Mouse (Mus musculus) CH12.LX (cell line): ENCODE results near the gene Chd9. TPM values are rescaled to one million over a fixed set of nuclear protein-coding genes. Genes with fewer than 3 reads are reported as not detected.

Source experiments
- DNase-seq: peaks from one replicate; pipeline ENCODE4 v3.0.0-alpha.2; 2013; ENCODE audit errors: extremely low read depth
- H3K27ac ChIP-seq: 2 replicates; pipeline ENCODE4 v1.5.1; 2012; ENCODE audit warnings: low read depth, mild to moderate bottlenecking, control low read depth, moderate library complexity; ENCODE audit not compliant: insufficient read depth
- H3K27me3 ChIP-seq: replicated peaks from 2 replicates; pipeline ENCODE3; 2012; ENCODE audit warnings: inconsistent platforms
- H3K36me3 ChIP-seq, 2 experiments: replicated peaks in 1 of 2; 2 replicates each; pipeline versions ENCODE3 to v1.6.1; 2012; ENCODE audit warnings: inconsistent platforms in 1 of 2, low read length in 1 of 2, mild to moderate bottlenecking in 1 of 2, mixed read lengths in 1 of 2, moderate library complexity in 1 of 2; ENCODE audit not compliant: control insufficient read depth in 1 of 2, insufficient read depth in 1 of 2
- H3K4me1 ChIP-seq, 2 experiments: 2 replicates each; pipeline ENCODE4 v1.6.1; 2012; ENCODE audit warnings: inconsistent platforms in 1 of 2, moderate library complexity in 1 of 2; ENCODE audit not compliant: insufficient read depth in 2 of 2, control insufficient read depth in 1 of 2
- H3K4me2 ChIP-seq: 2 replicates; pipeline ENCODE4 v1.6.1; 2012; ENCODE audit warnings: low read depth, mild to moderate bottlenecking, control low read depth; ENCODE audit not compliant: poor library complexity, insufficient read depth, severe bottlenecking
- H3K4me3 ChIP-seq, 3 experiments: fragments of 150-350 bp in 1 of 3; sonication (generic) in 1 of 3; replicated peaks in 1 of 3; 2 replicates each; pipeline versions ENCODE3 to v1.5.1; 2011 to 2012; ENCODE audit warnings: low read depth in 2 of 3, low read length in 2 of 3, mild to moderate bottlenecking in 2 of 3, moderate library complexity in 2 of 3, control low read depth in 1 of 3, improper control_type of control experiment in 1 of 3, inconsistent platforms in 1 of 3, mixed read lengths in 1 of 3; ENCODE audit not compliant: poor library complexity in 1 of 3
- H3K79me2 ChIP-seq: replicated peaks from 2 replicates; pipeline ENCODE4 v1.6.1; 2012; ENCODE audit warnings: mild to moderate bottlenecking, moderate library complexity; ENCODE audit not compliant: control insufficient read depth, poor library complexity, insufficient read depth, severe bottlenecking; ENCODE audit errors: extremely low read depth
- H3K9ac ChIP-seq: 2 replicates; pipeline ENCODE4 v1.6.1; 2012; ENCODE audit warnings: low read depth, mild to moderate bottlenecking, control low read depth, moderate library complexity; ENCODE audit not compliant: insufficient read depth
- H3K9me3 ChIP-seq: replicated peaks from 2 replicates; pipeline ENCODE3; 2012; ENCODE audit warnings: low read length, inconsistent platforms, mixed read lengths
- BHLHE40 ChIP-seq: IDR thresholded peaks from 2 replicates; pipeline ENCODE4 v1.6.1; 2011; ENCODE audit warnings: mild to moderate bottlenecking, low read depth, low read length, improper control_type of control experiment
- CHD1 ChIP-seq: IDR thresholded peaks from 2 replicates; pipeline ENCODE4 v1.6.1; 2012; ENCODE audit warnings: low read depth, low read length, improper control_type of control experiment, inconsistent platforms
- CHD2 ChIP-seq: IDR thresholded peaks from 2 replicates; pipeline ENCODE4 v1.6.1; 2011; ENCODE audit warnings: low read length, improper control_type of control experiment
- CTCF ChIP-seq, 2 experiments: IDR thresholded peaks in 1 of 2; conservative IDR thresholded peaks in 1 of 2; 2 replicates each; pipeline ENCODE4 v1.5.1; 2011 to 2012; ENCODE audit warnings: low read depth in 2 of 2, low read length in 2 of 2, improper control_type of control experiment in 1 of 2, inconsistent platforms in 1 of 2, mild to moderate bottlenecking in 1 of 2, moderate library complexity in 1 of 2
- E2F4 ChIP-seq: IDR thresholded peaks from 2 replicates; pipeline ENCODE4 v1.6.1; 2011; ENCODE audit warnings: low read depth, low read length, improper control_type of control experiment; ENCODE audit not compliant: insufficient replicate concordance
- ELF1 ChIP-seq: IDR thresholded peaks from 2 replicates; pipeline ENCODE4 v1.6.1; 2014; ENCODE audit warnings: low read depth, mild to moderate bottlenecking, inconsistent platforms, low read length, improper control_type of control experiment
- EP300 ChIP-seq: IDR thresholded peaks from 2 replicates; pipeline ENCODE4 v1.6.1; 2011; ENCODE audit warnings: low read length, improper control_type of control experiment
- ETS1 ChIP-seq: conservative IDR thresholded peaks from 2 replicates; pipeline ENCODE4 v1.6.1; 2012; ENCODE audit warnings: low read depth, mild to moderate bottlenecking, inconsistent platforms, low read length, improper control_type of control experiment, moderate library complexity
- GABPA ChIP-seq: IDR thresholded peaks from 2 replicates; pipeline ENCODE4 v1.6.1; 2012; ENCODE audit warnings: low read depth, low read length, improper control_type of control experiment, inconsistent platforms; ENCODE audit not compliant: insufficient replicate concordance
- HCFC1 ChIP-seq: IDR thresholded peaks from 2 replicates; pipeline ENCODE4 v1.6.1; 2012; ENCODE audit warnings: low read depth, mild to moderate bottlenecking, inconsistent platforms, low read length, improper control_type of control experiment
- IRF4 ChIP-seq: IDR thresholded peaks from 2 replicates; pipeline ENCODE4 v1.6.1; 2014; ENCODE audit warnings: low read depth, mild to moderate bottlenecking, inconsistent platforms, low read length, improper control_type of control experiment
- JUN ChIP-seq: IDR thresholded peaks from 2 replicates; pipeline ENCODE4 v1.6.1; 2011; ENCODE audit warnings: low read depth, mild to moderate bottlenecking, low read length, improper control_type of control experiment, moderate library complexity; ENCODE audit not compliant: insufficient read depth
- JUND ChIP-seq: conservative IDR thresholded peaks from 2 replicates; pipeline ENCODE4 v1.6.1; 2011; ENCODE audit warnings: low read depth, low read length, improper control_type of control experiment
- KAT2A ChIP-seq: IDR thresholded peaks from 2 replicates; pipeline ENCODE4 v1.6.1; 2012; ENCODE audit warnings: low read length, improper control_type of control experiment, inconsistent platforms; ENCODE audit not compliant: insufficient replicate concordance
- MAFK ChIP-seq: IDR thresholded peaks from 2 replicates; pipeline ENCODE4 v1.6.1; 2011; ENCODE audit warnings: low read length, improper control_type of control experiment; ENCODE audit not compliant: insufficient replicate concordance
- MAX ChIP-seq: IDR thresholded peaks from 2 replicates; pipeline ENCODE4 v1.6.1; 2011; ENCODE audit warnings: low read length, improper control_type of control experiment
- MAZ ChIP-seq: IDR thresholded peaks from 2 replicates; pipeline ENCODE4 v1.6.1; 2012; ENCODE audit warnings: low read depth, mild to moderate bottlenecking, inconsistent platforms, low read length, improper control_type of control experiment, moderate library complexity
- MEF2A ChIP-seq: IDR thresholded peaks from 2 replicates; pipeline ENCODE4 v1.6.1; 2014; ENCODE audit warnings: low read depth, mild to moderate bottlenecking, inconsistent platforms, low read length, improper control_type of control experiment, borderline replicate concordance
- MXI1 ChIP-seq: IDR thresholded peaks from 2 replicates; pipeline ENCODE4 v1.6.1; 2011; ENCODE audit warnings: mild to moderate bottlenecking, low read depth, low read length, improper control_type of control experiment
- MYC ChIP-seq: IDR thresholded peaks from 2 replicates; pipeline ENCODE4 v1.6.1; 2011; ENCODE audit warnings: low read depth, mild to moderate bottlenecking, improper control_type of control experiment, low read length
- NELFE ChIP-seq: IDR thresholded peaks from 2 replicates; pipeline ENCODE4 v1.6.1; 2011; ENCODE audit warnings: low read depth, low read length, improper control_type of control experiment
- NRF1 ChIP-seq: IDR thresholded peaks from 2 replicates; pipeline ENCODE4 v1.6.1; 2014; ENCODE audit warnings: low read depth, mild to moderate bottlenecking, inconsistent platforms, low read length, improper control_type of control experiment, moderate library complexity
- PAX5 ChIP-seq: IDR thresholded peaks from 2 replicates; pipeline ENCODE4 v1.6.1; 2012; ENCODE audit warnings: low read length, inconsistent platforms, mixed read lengths
- POLR2A ChIP-seq: IDR thresholded peaks from 2 replicates; pipeline ENCODE4 v1.6.1; 2011; ENCODE audit warnings: low read depth, mild to moderate bottlenecking, improper control_type of control experiment, low read length
- POLR2AphosphoS2 ChIP-seq: IDR thresholded peaks from 2 replicates; pipeline ENCODE4 v1.6.1; 2011; ENCODE audit warnings: low read depth, low read length, improper control_type of control experiment
- RAD21 ChIP-seq: IDR thresholded peaks from 2 replicates; pipeline ENCODE4 v1.6.1; 2011; ENCODE audit warnings: low read depth, mild to moderate bottlenecking, low read length, improper control_type of control experiment, moderate library complexity
- RCOR1 ChIP-seq: conservative IDR thresholded peaks from 2 replicates; pipeline ENCODE4 v1.6.1; 2012; ENCODE audit warnings: low read depth, mild to moderate bottlenecking, inconsistent platforms, low read length, improper control_type of control experiment
- SIN3A ChIP-seq: IDR thresholded peaks from 2 replicates; pipeline ENCODE4 v1.6.1; 2012; ENCODE audit warnings: low read length, improper control_type of control experiment, inconsistent platforms
- SMC3 ChIP-seq: IDR thresholded peaks from 2 replicates; pipeline ENCODE4 v1.6.1; 2011; ENCODE audit warnings: low read depth, low read length, improper control_type of control experiment
- TBP ChIP-seq: conservative IDR thresholded peaks from 2 replicates; pipeline ENCODE4 v1.6.1; 2011; ENCODE audit warnings: low read depth, low read length, improper control_type of control experiment
- TCF12 ChIP-seq: IDR thresholded peaks from 2 replicates; pipeline ENCODE4 v1.6.1; 2014; ENCODE audit warnings: low read depth, mild to moderate bottlenecking, inconsistent platforms, low read length, improper control_type of control experiment
- USF1 ChIP-seq: IDR thresholded peaks from 2 replicates; pipeline ENCODE4 v1.6.1; 2014; ENCODE audit warnings: low read depth, mild to moderate bottlenecking, inconsistent platforms, low read length, improper control_type of control experiment
- USF2 ChIP-seq: conservative IDR thresholded peaks from 2 replicates; pipeline ENCODE4 v1.6.1; 2011; ENCODE audit warnings: low read depth, low read length, improper control_type of control experiment
- ZC3H11A ChIP-seq: IDR thresholded peaks from 2 replicates; pipeline ENCODE4 v1.6.1; 2012; ENCODE audit warnings: low read depth, mild to moderate bottlenecking, inconsistent platforms, low read length, improper control_type of control experiment
- ZKSCAN1 ChIP-seq: IDR thresholded peaks from 2 replicates; pipeline ENCODE4 v1.6.1; 2012; ENCODE audit warnings: low read depth, inconsistent platforms, low read length, improper control_type of control experiment, borderline replicate concordance
- ZMIZ1 ChIP-seq: IDR thresholded peaks from 2 replicates; pipeline ENCODE4 v1.6.1; 2012; ENCODE audit warnings: low read depth, mild to moderate bottlenecking, inconsistent platforms, low read length, improper control_type of control experiment
- ZNF384 ChIP-seq: IDR thresholded peaks from 2 replicates; pipeline ENCODE4 v1.6.1; 2012; ENCODE audit warnings: low read depth, low read length, improper control_type of control experiment, inconsistent platforms
- dilution Hi-C: fragments of 300-500 bp; cut with MboI; formaldehyde crosslinking; loops from 2 replicates; pipeline ENCODE4 v1.14.3; 2020; ENCODE audit warnings: low sequenced_read_pairs; ENCODE audit not compliant: extremely low pct_unique_long_range_greater_than_20kb, extremely low pct_ligation_motif_present
- in situ Hi-C: fragments of 300-500 bp; cut with MboI; formaldehyde crosslinking; loops from 3 replicates; pipeline ENCODE4 v1.14.3; 2019; ENCODE audit warnings: low sequenced_read_pairs, low pct_ligation_motif_present, low pct_unique_long_range_greater_than_20kb, mixed read lengths
- polyA plus RNA-seq: library from polyadenylated mRNA; unstranded; fragments of >175 nt; gene quantifications from 2 replicates; pipeline ENCODE4 v1.2.1, GENCODE M21; 2012; ENCODE audit warnings: low read depth; ENCODE audit not compliant: insufficient read length
- total RNA-seq, 2 experiments: library from RNA; depleted of rRNA; stranded (reverse); fragments of 300-350 nt in 1 of 2; fragments of >200 nt in 1 of 2; gene quantifications; 2 replicates each; pipeline ENCODE4 v1.2.3; 2012 to 2014

Chd9 gene
- total and polyA plus RNA-seq, 3 experiments = 12.7 to 188 (median 15.1) TPM

- Histone ChIP-seq H3K27me3 (no peaks in the 10 kb centered on the region), H3K36me3 (peaks cover 0 to 6% of the 10 kb centered on the region in 2 experiments), H3K9me3 (no peaks in the 10 kb centered on the region), H3K4me3 (peak overlapping the region; percentile 50 to 69 (median 56)), H3K4me1 (peaks cover 2 to 18% of the 10 kb centered on the region in 2 experiments; a peak in 3 of 4 replicates), H3K27ac (peak overlapping the region; percentile 78), H3K9ac (peak overlapping the region; percentile 95), H3K4me2 (peak overlapping the region; percentile 68; the same call in 1 of the 2 replicates), H3K79me2 (peaks cover 30% of the 10 kb centered on the region)
- peak; percentile 87 for DNase-seq
- dilution Hi-C loops (no loop called here), in situ Hi-C loops (no loop called here)
- TF ChIP-seq CHD2 = peak; percentile 65; the same call in 1 of the 2 replicates
- peak in 1 of 2 experiments; percentile 79; a peak in 2 of 4 replicates for TF ChIP-seq CTCF (conservative IDR thresholded peaks at IDR 0.05 in 1 of 2, IDR thresholded peaks at IDR 0.05 in 1 of 2; ENCODE audit: low read depth in 2 of 2, low read length in 2 of 2)
- TF ChIP-seq MAFK = peak; percentile 50; the same call in 1 of the 2 replicates
- no peak; the same call in 1 of the 2 replicates for TF ChIP-seq ETS1
- no peak; the same call in 1 of the 2 replicates for TF ChIP-seq JUND
- peak; percentile 15; the same call in 1 of the 2 replicates for TF ChIP-seq ZNF384
- peak; percentile 61; the same call in 1 of the 2 replicates for TF ChIP-seq MAZ
- no peak for TF ChIP-seq USF2
- TF ChIP-seq IRF4 = peak; percentile 58; the same call in 1 of the 2 replicates
- no peak for TF ChIP-seq PAX5
- TF ChIP-seq POLR2AphosphoS2 = no peak; the same call in 1 of the 2 replicates
- no peak for TF ChIP-seq MXI1
- TF ChIP-seq MAX = peak; percentile 62
- TF ChIP-seq BHLHE40 = peak; percentile 38
- TF ChIP-seq RCOR1 = no peak
- TF ChIP-seq JUN = no peak
- TF ChIP-seq SIN3A = peak; percentile 84
- TF ChIP-seq HCFC1 = peak; percentile 69
- TF ChIP-seq NRF1 = peak; percentile 45; the same call in 1 of the 2 replicates
- TF ChIP-seq MEF2A = peak; percentile 43
- no peak for TF ChIP-seq ZC3H11A
- TF ChIP-seq TBP = peak; percentile 88
- peak; percentile 92 for TF ChIP-seq ZMIZ1
- TF ChIP-seq ELF1 = 0 out of 2 replicates have a peak, but pooled peaks have one; percentile 28
- peak; percentile 83 for TF ChIP-seq NELFE
- no peak for TF ChIP-seq GABPA
- TF ChIP-seq E2F4 = no peak
- TF ChIP-seq CHD1 = peak; percentile 95
- TF ChIP-seq MYC = peak; percentile 79
- TF ChIP-seq KAT2A = no peak
- peak; percentile 78 for TF ChIP-seq TCF12
- TF ChIP-seq RAD21 = peak; percentile 56
- TF ChIP-seq POLR2A = peak; percentile 81
- TF ChIP-seq ZKSCAN1 = no peak
- TF ChIP-seq USF1 = no peak
- peak; percentile 67 for TF ChIP-seq SMC3
- TF ChIP-seq EP300 = peak; percentile 15; the same call in 1 of the 2 replicates
These were observed 126.9 kb downstream of the Chd9 start for GRCm38 (mm10) chr8:90954802-90955760.
